ENCODE assay signal across 23 mouse cellular contexts in the genomic region with DNA sequence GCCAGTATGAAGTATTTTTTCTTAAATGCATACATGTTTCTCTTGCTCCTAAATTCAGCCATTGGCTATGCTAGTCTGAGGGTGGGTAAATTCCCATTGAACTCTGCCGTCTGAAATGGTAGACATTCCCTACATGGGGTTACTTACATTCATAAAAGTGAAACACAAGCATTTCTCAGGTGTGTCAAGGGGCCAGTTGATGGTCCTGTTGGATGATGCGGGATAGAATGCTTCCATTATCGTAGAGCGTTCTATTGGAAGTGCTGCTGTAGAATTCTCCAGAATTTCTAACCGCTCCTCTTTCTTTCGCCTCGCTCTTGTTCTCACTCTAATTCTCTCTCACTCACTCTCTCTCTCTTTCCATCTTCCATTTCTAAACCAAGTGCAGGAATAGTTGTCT. TPM values are rescaled to one million over a fixed set of nuclear protein-coding genes. Genes with fewer than 3 reads are reported as not detected.
DNase-seq lines count a peak whose midpoint lies in the region; ATAC-seq and TF ChIP-seq lines count a peak whose summit lies in the region.
"Had no signal": no experiment of that assay in that cellular context is flagged by ENCODE, and none has a peak within 500 bp of the region (broad histone marks: within the 10 kb centered on the region; RNA-seq: fewer than 3 reads in every experiment).

A gene (plus strand): TSS at position 301 of the 400 bp plus-strand sequence.

- H3K4me1 ChIP-seq in forebrain, embryonic 12.5 days: peaks cover 36% of the 10 kb centered on the region
- H3K4me1 ChIP-seq in forebrain, embryonic 13.5 days: peaks cover 33% of the 10 kb centered on the region
- peaks cover 62% of the 10 kb centered on the region for H3K4me1 ChIP-seq in midbrain, embryonic 10.5 days
- no peaks in the 10 kb centered on the region; the same call in 1 of the 2 replicates for H3K4me1 ChIP-seq in midbrain, embryonic 16.5 days (ENCODE audit: control insufficient read depth, insufficient read depth, low read length)
- 0 out of 2 replicates have a peak, but pooled peaks cover 2% of the 10 kb centered on the region for H3K4me1 ChIP-seq in testis, adult 2 months (ENCODE audit: control insufficient read depth, insufficient read depth, low read length)
- H3K4me1 ChIP-seq in limb, embryonic 12.5 days (replicated peaks): peaks cover 21% of the 10 kb centered on the region
- H3K4me1 ChIP-seq: intestine, embryonic 15.5 days had no signal

- no peaks in the 10 kb centered on the region for H3K36me3 ChIP-seq in forebrain, embryonic 12.5 days (replicated peaks)
- no peaks in the 10 kb centered on the region for H3K36me3 ChIP-seq in forebrain, embryonic 13.5 days (ENCODE audit: poor library complexity, severe bottlenecking)
- H3K36me3 ChIP-seq in midbrain, embryonic 10.5 days: no peaks in the 10 kb centered on the region
- H3K36me3 ChIP-seq in midbrain, embryonic 16.5 days (ENCODE audit: control insufficient read depth, insufficient read depth, low read length): no peaks in the 10 kb centered on the region
- no peaks in the 10 kb centered on the region for H3K36me3 ChIP-seq in testis, adult 2 months (ENCODE audit: control insufficient read depth, insufficient read depth, low read length)
- H3K36me3 ChIP-seq in limb, embryonic 12.5 days: no peaks in the 10 kb centered on the region
- H3K36me3 ChIP-seq: embryonic facial prominence, embryonic 15.5 days; heart, embryonic 13.5 days; intestine, embryonic 15.5 days had no signal

- TF ChIP-seq CTCF in testis, adult 2 months (IDR thresholded peaks at IDR 0.05; ENCODE audit: control insufficient read depth, insufficient read depth, insufficient replicate concordance, low read depth, low read length): no peak

- no peak within 1 kb of the TSS for H3K9ac ChIP-seq in forebrain, embryonic 12.5 days
- H3K9ac ChIP-seq in forebrain, embryonic 13.5 days: no peak within 1 kb of the TSS
- H3K9ac ChIP-seq in midbrain, embryonic 16.5 days (ENCODE audit: low read depth, low read length): no peak within 1 kb of the TSS
- no peak within 1 kb of the TSS for H3K9ac ChIP-seq in limb, embryonic 12.5 days (replicated peaks)
- H3K9ac ChIP-seq: embryonic facial prominence, embryonic 15.5 days; heart, embryonic 13.5 days; hindbrain, embryonic 14.5 days; intestine, embryonic 15.5 days had no signal

- no peaks in the 10 kb centered on the region for H3K9me3 ChIP-seq in forebrain, embryonic 12.5 days
- H3K9me3 ChIP-seq in forebrain, embryonic 13.5 days (replicated peaks): no peaks in the 10 kb centered on the region
- H3K9me3 ChIP-seq in midbrain, embryonic 10.5 days (replicated peaks): no peaks in the 10 kb centered on the region
- no peaks in the 10 kb centered on the region for H3K9me3 ChIP-seq in midbrain, embryonic 16.5 days (replicated peaks; ENCODE audit: control insufficient read depth, low read length, poor library complexity, severe bottlenecking)
- H3K9me3 ChIP-seq in limb, embryonic 12.5 days: no peaks in the 10 kb centered on the region
- H3K9me3 ChIP-seq: embryonic facial prominence, embryonic 15.5 days; heart, embryonic 13.5 days; intestine, embryonic 15.5 days had no signal

- peak within 1 kb of the TSS; percentile 47 for H3K27ac ChIP-seq in forebrain, embryonic 12.5 days
- H3K27ac ChIP-seq in forebrain, embryonic 13.5 days: no peak within 1 kb of the TSS; the same call in 1 of the 2 replicates
- peak within 1 kb of the TSS; percentile 93 for H3K27ac ChIP-seq in midbrain, embryonic 10.5 days (replicated peaks)
- H3K27ac ChIP-seq in midbrain, embryonic 16.5 days (ENCODE audit: low read length): no peak within 1 kb of the TSS
- H3K27ac ChIP-seq in testis, adult 2 months (ENCODE audit: control insufficient read depth, insufficient read depth, low read depth, low read length): no peak within 1 kb of the TSS
- H3K27ac ChIP-seq in limb, embryonic 12.5 days: 0 out of 2 replicates have a peak within 1 kb of the TSS, but pooled peaks have one; percentile 9
- H3K27ac ChIP-seq: embryonic facial prominence, embryonic 15.5 days; heart, adult 2 months; heart, embryonic 13.5 days; hindbrain, embryonic 14.5 days; intestine, embryonic 15.5 days had no signal

- H3K27me3 ChIP-seq in forebrain, embryonic 12.5 days: no peaks in the 10 kb centered on the region
- H3K27me3 ChIP-seq in forebrain, embryonic 13.5 days: no peaks in the 10 kb centered on the region
- no peaks in the 10 kb centered on the region for H3K27me3 ChIP-seq in midbrain, embryonic 10.5 days (ENCODE audit: low read depth, poor library complexity, severe bottlenecking)
- no peaks in the 10 kb centered on the region for H3K27me3 ChIP-seq in midbrain, embryonic 16.5 days (ENCODE audit: control insufficient read depth, insufficient read depth, low read depth, low read length)
- no peaks in the 10 kb centered on the region for H3K27me3 ChIP-seq in testis, adult 2 months (ENCODE audit: control insufficient read depth, insufficient read depth, low read length)
- H3K27me3 ChIP-seq in limb, embryonic 12.5 days: no peaks in the 10 kb centered on the region
- H3K27me3 ChIP-seq: embryonic facial prominence, embryonic 15.5 days; heart, embryonic 13.5 days; intestine, embryonic 15.5 days had no signal

- WGBS in forebrain, embryonic 12.5 days: 54% methylated on average over 7 of the region's 7 CpGs
- WGBS in forebrain, embryonic 13.5 days: 53% methylated on average over 7 of the region's 7 CpGs
- 83% methylated on average over 7 of the region's 7 CpGs for WGBS in midbrain, embryonic 10.5 days
- 73% methylated on average over 7 of the region's 7 CpGs for WGBS in midbrain, embryonic 16.5 days
- 95% methylated on average over 7 of the region's 7 CpGs for WGBS in limb, embryonic 12.5 days

- H3K4me3 ChIP-seq in forebrain, embryonic 12.5 days (replicated peaks): no peak within 1 kb of the TSS
- H3K4me3 ChIP-seq in forebrain, embryonic 13.5 days: no peak within 1 kb of the TSS
- H3K4me3 ChIP-seq in midbrain, embryonic 10.5 days: no peak within 1 kb of the TSS
- no peak within 1 kb of the TSS for H3K4me3 ChIP-seq in midbrain, embryonic 16.5 days (ENCODE audit: low read depth, low read length)
- peak within 1 kb of the TSS; percentile 71 for H3K4me3 ChIP-seq in testis, adult 2 months (ENCODE audit: control insufficient read depth, low read depth, low read length)
- H3K4me3 ChIP-seq in limb, embryonic 12.5 days (replicated peaks): no peak within 1 kb of the TSS
- H3K4me3 ChIP-seq: embryonic facial prominence, embryonic 15.5 days; erythroblast, embryonic 14.5 days; heart, adult 2 months; heart, embryonic 13.5 days; intestine, embryonic 15.5 days had no signal

- no peak within 1 kb of the TSS for H3K4me2 ChIP-seq in forebrain, embryonic 12.5 days
- H3K4me2 ChIP-seq in forebrain, embryonic 13.5 days: no peak within 1 kb of the TSS
- H3K4me2 ChIP-seq in midbrain, embryonic 16.5 days (ENCODE audit: low read length): no peak within 1 kb of the TSS
- no peak within 1 kb of the TSS for H3K4me2 ChIP-seq in limb, embryonic 12.5 days
- H3K4me2 ChIP-seq: embryonic facial prominence, embryonic 15.5 days; heart, embryonic 13.5 days; hindbrain, embryonic 14.5 days; intestine, embryonic 15.5 days had no signal

- no peak for DNase-seq in midbrain, embryonic 10.5 days (ENCODE audit: low spot score)
- no peak for DNase-seq in testis, postnatal 10 days (ENCODE audit: low spot score)
- DNase-seq in urinary bladder, postnatal 25 days (ENCODE audit: low spot score): no peak
- DNase-seq: adrenal gland, adult 2 months; adrenal gland, postnatal 25 days; cerebellum, adult 18-20 months; cerebellum, adult 9-11 months; cerebellum, postnatal 36 days; gastrocnemius, postnatal 10 days; heart, adult 2 months; heart, postnatal 36 days had no signal

- no peak for ATAC-seq in forebrain, embryonic 12.5 days (ENCODE audit: low FRiP score)
- ATAC-seq in forebrain, embryonic 13.5 days: no peak
- ATAC-seq in midbrain, embryonic 16.5 days: no peak
- no peak for ATAC-seq in limb, embryonic 12.5 days (ENCODE audit: insufficient number of reproducible peaks, insufficient read depth, low FRiP score, low TSS enrichment, low read depth)
- ATAC-seq: forebrain, embryonic 14.5 days; intestine, embryonic 15.5 days had no signal

- TF ChIP-seq POLR2A in testis, adult 2 months (IDR thresholded peaks at IDR 0.05; ENCODE audit: control insufficient read depth, low read depth, low read length): no peak

RNA-seq across cellular contexts. Expression of the gene that starts here (rescaled TPM):
- polyA plus RNA-seq in forebrain, embryonic 12.5 days (2016; fragmentation: Nextera tagmentation; extraction: Ambion mirVana): 0.21 and 0.24 TPM in 2 replicates
- 0.10 and 0.14 TPM in 2 replicates for polyA plus RNA-seq in forebrain, embryonic 13.5 days (2015; fragmentation: Nextera tagmentation; extraction: Ambion mirVana)
- polyA plus RNA-seq in midbrain, embryonic 10.5 days (2016; fragmentation: Nextera tagmentation; extraction: Ambion mirVana): 0.30 and 0.74 TPM in 2 replicates
- polyA plus RNA-seq in midbrain, embryonic 16.5 days (2015; fragmentation: Nextera tagmentation; extraction: Ambion mirVana): not detected in 2 replicates
- polyA plus RNA-seq in testis, adult 2 months (2012; rRNA removed): 76.6 and 89.5 TPM in 2 replicates
- 0.14 and 0.33 TPM in 2 replicates for polyA plus RNA-seq in limb, embryonic 12.5 days (2016; fragmentation: Nextera tagmentation; extraction: Ambion mirVana)
- polyA plus RNA-seq: adrenal gland, adult 2 months; erythroblast, embryonic 14.5 days; frontal cortex, adult 2 months; heart, adult 2 months had no signal

Comparison
In these comparisons a context has a peak if more than half of its experiments do, and no peak if none do; other contexts are left out.
1. RNA of the gene that starts here (polyA plus RNA-seq): 76.6 to 89.5 TPM in testis, adult 2 months; 0.30 to 0.74 TPM in midbrain, embryonic 10.5 days, 0.21 to 0.24 TPM in forebrain, embryonic 12.5 days, 0.14 to 0.33 TPM in limb, embryonic 12.5 days, 0.10 to 0.14 TPM in forebrain, embryonic 13.5 days and not detected in midbrain, embryonic 16.5 days; every median in the first group is over 10 times any median in the second.
2. H3K27ac ChIP-seq: peak in forebrain, embryonic 12.5 days (single experiment), midbrain, embryonic 10.5 days (single experiment) and limb, embryonic 12.5 days (single experiment); none in forebrain, embryonic 13.5 days (single experiment), midbrain, embryonic 16.5 days (single experiment) and testis, adult 2 months (single experiment).